Mouse (Mus musculus) left cerebral cortex, adult 9 months (tissue): Measurements from ENCODE around the gene Gm9747.
A peak's percentile ranks its signal among the peaks of the same experiment; 100 is the strongest.

ENCODE experiments used
- DNase-seq, 2 experiments: peaks; one replicate each; pipeline ENCODE4 v3.0.0; 2022; ENCODE audit warnings: low spot score in 2 of 2

Gene Gm9747

GRCm38 (mm10) chr1:82232812-82233211, at the start of gene Gm9747:
Gene Gm9747 (plus strand): TSS chr1:82233112.
- DNase-seq: no peak

GRCm38 (mm10) chr1:82183913-82184442, 48.9 kb upstream of the Gm9747 start:
- no peak for DNase-seq

- DNase-seq: no peak
These were observed 44.2 kb upstream of the Gm9747 start for GRCm38 (mm10) chr1:82188549-82189231.

GRCm38 (mm10) chr1:82189516-82189915, 43.4 kb upstream of the Gm9747 start:
- DNase-seq: peak; percentile 31 to 72

GRCm38 (mm10) chr1:82191579-82191978, 41.3 kb upstream of the Gm9747 start:
- no peak for DNase-seq

GRCm38 (mm10) chr1:82199918-82200317, 33.0 kb upstream of the Gm9747 start:
- DNase-seq: peak; percentile 7 to 8

GRCm38 (mm10) chr1:82200636-82201035, 32.3 kb upstream of the Gm9747 start:
- no peak for DNase-seq

- DNase-seq: no peak
These were observed 25.4 kb upstream of the Gm9747 start for GRCm38 (mm10) chr1:82207511-82207910.

GRCm38 (mm10) chr1:82220673-82221396, 12.1 kb upstream of the Gm9747 start:
- no peak for DNase-seq

- no peak for DNase-seq
These were observed 11.4 kb upstream of the Gm9747 start for GRCm38 (mm10) chr1:82221462-82221861.

GRCm38 (mm10) chr1:82223042-82223795, 9.7 kb upstream of the Gm9747 start:
- no peak for DNase-seq

- no peak for DNase-seq
These were observed 4.1 kb upstream of the Gm9747 start for GRCm38 (mm10) chr1:82228841-82229240.

GRCm38 (mm10) chr1:82234616-82235015, 1.7 kb downstream of the Gm9747 start:
- no peak for DNase-seq

- DNase-seq: no peak
These were observed 2.7 kb downstream of the Gm9747 start for GRCm38 (mm10) chr1:82235455-82236104.

- no peak for DNase-seq
These were observed 5.3 kb downstream of the Gm9747 start for GRCm38 (mm10) chr1:82238245-82238644.

- DNase-seq: no peak
These were observed 6.7 kb downstream of the Gm9747 start for GRCm38 (mm10) chr1:82239409-82240201.

- DNase-seq: no peak
These were observed 10.4 kb downstream of the Gm9747 start for GRCm38 (mm10) chr1:82243260-82243825.

GRCm38 (mm10) chr1:82245002-82245401, 12.1 kb downstream of the Gm9747 start:
- no peak for DNase-seq

- DNase-seq: no peak
These were observed 14.5 kb downstream of the Gm9747 start for GRCm38 (mm10) chr1:82247221-82247951.
